Mouse (Mus musculus) lung, postnatal 0 days (tissue): ENCODE results near the gene Uri1.

Experiments
- CTCF ChIP-seq: IDR thresholded peaks from 2 replicates; pipeline ENCODE4 v1.5.1; 2016; ENCODE audit warnings: antibody characterized with exemption, mild to moderate bottlenecking
- EP300 ChIP-seq: IDR thresholded peaks from 2 replicates; pipeline ENCODE4 v1.6.1; 2016; ENCODE audit warnings: antibody characterized with exemption, mild to moderate bottlenecking, control low read depth

DNA sequence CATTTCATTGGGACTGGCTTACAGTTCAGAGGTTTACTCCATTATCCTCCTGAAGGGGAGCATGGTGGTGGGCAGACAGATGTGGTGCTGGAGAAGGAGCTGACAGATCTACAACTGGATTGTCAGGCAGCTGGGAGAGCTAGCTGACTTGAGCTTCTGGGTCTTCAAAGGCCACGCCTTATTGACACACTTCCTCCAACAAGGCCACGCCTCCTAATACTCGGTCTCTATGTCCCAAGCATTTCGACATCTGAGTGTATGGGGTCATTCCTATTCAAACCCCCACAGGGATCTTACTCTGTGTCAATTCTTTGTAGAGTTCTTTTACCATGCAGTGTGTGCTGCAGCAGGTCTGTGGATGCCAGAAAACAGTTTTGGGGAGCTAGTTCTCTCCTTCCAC is 41.1 kb upstream of the Uri1 start:
- no peak for TF ChIP-seq CTCF
- no peak for TF ChIP-seq EP300
